Mouse (Mus musculus) hindbrain, embryonic 15.5 days (tissue): ENCODE measurements around the gene 4930444G20Rik. TPM values are rescaled to one million over a fixed set of nuclear protein-coding genes. Genes with fewer than 3 reads are reported as not detected.

Source experiments
- ATAC-seq: fragments of 200-750 bp; cut with Nextera tagmentation; 2 replicates; pipeline ENCODE4 v1.8.0; 2017; ENCODE audit warnings: low read depth, moderate number of reproducible peaks, moderate TSS enrichment; ENCODE audit not compliant: low FRiP score
- H3K27ac ChIP-seq: fragments of 300-500 bp; sonication (generic); replicated peaks from 2 replicates; pipeline ENCODE4 v1.5.1; 2015; ENCODE audit warnings: mild to moderate bottlenecking, inconsistent platforms
- H3K27me3 ChIP-seq: fragments of 300-500 bp; sonication (generic); 2 replicates; pipeline ENCODE4 v1.6.1; 2015; ENCODE audit warnings: control low read depth, inconsistent platforms
- H3K36me3 ChIP-seq: fragments of 300-500 bp; sonication (generic); 2 replicates; pipeline ENCODE4 v1.6.1; 2015; ENCODE audit warnings: control low read depth, inconsistent platforms
- H3K4me1 ChIP-seq: fragments of 300-500 bp; sonication (generic); replicated peaks from 2 replicates; pipeline ENCODE4 v1.6.1; 2015; ENCODE audit warnings: control low read depth, inconsistent platforms
- H3K4me2 ChIP-seq: fragments of 300-500 bp; sonication (generic); 2 replicates; pipeline ENCODE4 v1.6.1; 2015; ENCODE audit warnings: moderate library complexity, mild to moderate bottlenecking, inconsistent platforms
- H3K4me3 ChIP-seq: fragments of 300-500 bp; sonication (generic); 2 replicates; pipeline ENCODE4 v1.5.1; 2015; ENCODE audit warnings: mild to moderate bottlenecking, inconsistent platforms
- H3K9ac ChIP-seq: fragments of 300-500 bp; sonication (generic); 2 replicates; pipeline ENCODE4 v1.6.1; 2015; ENCODE audit warnings: inconsistent platforms
- H3K9me3 ChIP-seq: fragments of 300-500 bp; sonication (generic); 2 replicates; pipeline ENCODE4 v1.6.1; 2016; ENCODE audit warnings: control low read depth, inconsistent platforms
- WGBS: fragments of 180-500 bp; shearing (Covaris S2); methylation state at CpG from one replicate; pipeline ENCODE4 v1.1.7; 2015; 5-methylcytosine and 5-hydroxymethylcytosine counted together
- polyA plus RNA-seq: library from polyadenylated mRNA; unstranded; fragments of >200 nt; fragmentation: Nextera tagmentation; extraction: Ambion mirVana; gene quantifications from 2 replicates; pipeline ENCODE4 v1.2.1, GENCODE M21; 2015

4930444G20Rik gene
- polyA plus RNA-seq, 1 experiment from 2014 or later, result not detected

DNA sequence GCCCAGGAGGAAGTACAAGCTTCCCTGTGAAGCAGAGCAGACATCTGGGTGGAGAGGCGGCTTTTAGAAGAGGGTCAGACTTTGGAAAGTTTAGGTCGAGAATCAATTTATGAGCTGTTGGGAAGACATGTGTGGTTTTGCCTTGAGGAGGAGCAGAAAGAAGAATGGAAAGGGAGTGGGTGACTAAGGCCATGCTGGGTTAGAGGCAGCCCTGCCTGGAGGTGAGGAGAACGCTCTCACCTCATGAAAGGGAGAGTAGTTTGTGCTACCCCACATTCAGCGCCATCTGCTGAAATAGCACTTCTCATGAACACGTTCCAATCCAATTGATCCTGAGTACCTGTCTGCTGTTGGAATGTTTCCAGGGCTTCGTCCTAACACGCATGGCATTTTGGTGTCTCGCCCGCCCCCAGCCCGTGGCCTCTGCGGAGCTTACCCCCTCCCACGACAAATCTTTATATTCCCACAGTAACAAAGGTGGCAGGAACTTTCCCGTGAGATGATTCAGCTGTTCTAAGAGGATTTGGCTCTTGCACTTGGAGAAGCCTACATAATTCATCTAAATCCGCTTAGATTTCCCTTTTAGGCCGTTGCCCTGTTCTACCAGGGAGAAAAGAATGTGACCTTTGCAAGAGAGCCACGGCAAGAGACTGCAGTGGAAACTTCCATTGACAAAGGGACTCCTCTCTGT lies 50.3 kb downstream of the 4930444G20Rik start:
- WGBS, result 64% methylated on average over 16 of the region's 16 CpGs
- H3K27ac ChIP-seq, result no peak overlapping the region
- ATAC-seq, result no peak

More for the DNA sequence above, 50.3 kb downstream of the 4930444G20Rik start:
- Histone ChIP-seq H3K9me3 (no peaks in the 10 kb centered on the region), H3K9ac (no peak overlapping the region), H3K27me3 (no peaks in the 10 kb centered on the region), H3K4me1 (no peaks in the 10 kb centered on the region), H3K4me3 (no peak overlapping the region), H3K4me2 (no peak overlapping the region), H3K36me3 (no peaks in the 10 kb centered on the region)

Other genes with a start within 250 kb of the 4930444G20Rik start
- gene Sgk1, start 185.9 kb downstream of the 4930444G20Rik start, polyA plus RNA-seq, result 36.6 and 41.5 TPM in 2 replicates
- gene E030030I06Rik, start 81.2 kb upstream of the 4930444G20Rik start, polyA plus RNA-seq, result 3.4 and 4.7 TPM in 2 replicates
- gene Raet1e, start 90.5 kb upstream of the 4930444G20Rik start, polyA plus RNA-seq, result 0.75 and 1.0 TPM in 2 replicates
- 0.58 and 0.80 TPM in 2 replicates for gene H60b, start 90.5 kb upstream of the 4930444G20Rik start, polyA plus RNA-seq